Mouse (Mus musculus) layer of hippocampus, postnatal 36 days (tissue): ENCODE measurements at regions not wholly inside any gene's neighbourhood (a gene's known extent, or its start where the extent isn't known, plus 50 kb on each side); places are given as distances from the start of the nearest gene placed in this dataset.

Source experiments
- DNase-seq, 2 experiments: peaks; one replicate each; pipeline ENCODE4 v3.0.0; 2022

GRCm38 (mm10) chr13:37664116-37664515 lies 114.1 kb upstream of the Rreb1 start:
- no peak for DNase-seq

- DNase-seq = peak; percentile 27 to 29
Observed at GRCm38 (mm10) chr13:37666207-37667003, 111.8 kb upstream of the Rreb1 start.

GRCm38 (mm10) chr13:37667386-37667785 lies 110.8 kb upstream of the Rreb1 start:
- DNase-seq = no peak

- DNase-seq = no peak
Observed at GRCm38 (mm10) chr13:37667871-37668270, 110.3 kb upstream of the Rreb1 start.

- no peak for DNase-seq
Observed at GRCm38 (mm10) chr13:37671109-37671508, 107.1 kb upstream of the Rreb1 start.

- no peak for DNase-seq
Observed at GRCm38 (mm10) chr13:37674676-37675350, 103.4 kb upstream of the Rreb1 start.

- DNase-seq = no peak
Observed at GRCm38 (mm10) chr13:37675718-37676117, 102.5 kb upstream of the Rreb1 start.

GRCm38 (mm10) chr13:37676912-37677311 lies 101.3 kb upstream of the Rreb1 start:
- DNase-seq = no peak

GRCm38 (mm10) chr13:37678251-37678650 lies 99.9 kb upstream of the Rreb1 start:
- DNase-seq = no peak

GRCm38 (mm10) chr13:37678772-37679171 lies 99.4 kb upstream of the Rreb1 start:
- no peak for DNase-seq

GRCm38 (mm10) chr13:37680837-37681619 lies 97.2 kb upstream of the Rreb1 start:
- peak; percentile 54 to 69 for DNase-seq

GRCm38 (mm10) chr13:37683045-37683679 lies 95.0 kb upstream of the Rreb1 start:
- no peak for DNase-seq

GRCm38 (mm10) chr13:37685617-37686016 lies 92.6 kb upstream of the Rreb1 start:
- DNase-seq = no peak

- no peak for DNase-seq
Observed at GRCm38 (mm10) chr13:37686109-37686508, 92.1 kb upstream of the Rreb1 start.

- no peak for DNase-seq
Observed at GRCm38 (mm10) chr13:37689127-37689777, 88.9 kb upstream of the Rreb1 start.

GRCm38 (mm10) chr13:37691855-37692445 lies 86.2 kb upstream of the Rreb1 start:
- no peak for DNase-seq

- DNase-seq = no peak
Observed at GRCm38 (mm10) chr13:37693617-37694016, 84.6 kb upstream of the Rreb1 start.

- DNase-seq = no peak
Observed at GRCm38 (mm10) chr13:37704475-37704874, 73.7 kb upstream of the Rreb1 start.

- no peak for DNase-seq
Observed at GRCm38 (mm10) chr13:37705482-37705881, 72.7 kb upstream of the Rreb1 start.

- no peak for DNase-seq
Observed at GRCm38 (mm10) chr13:37710913-37711312, 67.3 kb upstream of the Rreb1 start.

GRCm38 (mm10) chr13:37712908-37713496 lies 65.2 kb upstream of the Rreb1 start:
- no peak for DNase-seq
